Mouse (Mus musculus): ENCODE data around the gene Dnase2a.
"Not testable (repeated sequence)": the region's sequence is repeated elsewhere in the genome, so short reads cannot be mapped to it uniquely, and the experiment has no call there.

Dnase2a gene

DNA sequence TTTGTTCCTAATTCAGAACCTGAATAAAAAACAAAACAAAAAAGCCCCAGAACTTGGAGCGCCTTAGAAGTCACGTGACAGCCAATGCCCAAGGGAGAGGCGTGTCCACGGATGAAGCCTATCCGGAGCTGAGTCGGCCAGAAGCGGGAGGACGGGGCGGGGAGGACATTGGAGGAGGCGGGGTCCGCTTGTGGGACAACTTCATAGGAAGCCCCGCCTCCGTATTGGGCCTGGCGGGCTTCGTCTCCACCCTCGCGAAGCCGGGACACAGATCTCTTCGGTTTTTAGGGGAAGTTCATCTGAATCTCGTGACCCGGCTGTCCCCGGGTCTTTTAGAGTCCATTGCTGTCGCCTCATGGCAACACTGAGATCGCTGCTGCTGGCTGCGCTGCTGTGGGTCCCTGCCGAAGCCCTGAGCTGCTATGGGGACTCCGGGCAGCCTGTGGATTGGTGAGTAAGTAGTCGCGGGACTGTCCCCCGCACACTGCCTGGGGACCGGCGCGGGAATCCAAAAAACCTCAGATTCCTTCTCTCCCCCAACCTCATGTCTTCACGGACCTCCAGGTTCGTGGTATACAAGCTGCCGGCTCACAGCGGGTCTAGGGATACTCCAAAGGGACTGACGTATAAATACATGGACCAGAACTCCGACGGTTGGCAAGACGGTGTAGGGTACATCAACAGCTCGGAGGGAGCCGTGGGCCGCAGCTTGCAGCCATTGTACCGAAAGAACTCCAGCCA lies at the start of gene Dnase2a:
Gene Dnase2a (plus strand): TSS at position 140 of the 741 bp plus-strand sequence.
- DNase-seq, result peak; percentile 99

DNA sequence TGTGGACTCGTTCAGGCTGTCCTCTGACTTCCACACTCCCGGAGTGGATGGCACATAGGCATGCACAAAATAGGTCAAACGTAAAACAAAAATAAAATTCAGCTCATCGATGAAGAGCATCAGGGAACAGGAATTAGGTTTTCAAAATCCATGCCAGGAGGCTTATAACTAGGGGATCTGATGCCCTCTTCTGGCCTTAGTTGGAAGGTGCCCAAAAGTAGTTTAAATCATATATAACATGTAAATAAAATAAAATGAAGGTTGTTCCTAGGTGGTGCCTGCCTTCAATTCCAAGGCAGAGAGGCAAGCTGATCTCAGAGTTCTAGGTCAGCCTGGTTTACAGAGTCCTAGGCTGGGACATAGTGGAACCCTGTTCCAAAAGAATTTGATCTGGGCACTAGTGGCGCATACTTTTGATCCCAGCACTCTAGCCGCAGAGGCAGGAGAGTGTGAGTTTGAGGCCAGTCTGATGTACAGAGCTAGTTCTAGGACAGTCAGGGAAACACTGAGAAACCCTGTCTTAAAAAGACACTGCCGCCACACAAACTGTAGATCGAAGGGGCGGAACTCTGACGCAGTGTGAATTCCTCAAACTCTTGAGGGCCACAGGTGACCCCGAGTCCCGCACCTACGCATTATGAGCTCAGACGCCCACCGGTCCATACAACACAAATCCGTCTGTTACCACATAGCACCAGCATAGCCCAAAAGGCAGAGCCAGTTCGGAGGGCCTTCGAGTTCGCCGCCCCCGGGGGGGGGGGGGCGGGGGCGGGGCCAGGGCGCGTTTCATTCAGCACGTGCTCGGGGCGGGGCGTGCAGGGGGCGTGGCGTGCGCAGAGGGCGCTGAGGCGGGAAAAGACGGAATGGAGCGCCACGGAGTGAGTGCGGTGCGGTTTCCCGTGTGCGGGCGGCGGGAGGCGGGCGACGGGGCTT lies 36.7 kb upstream of the Dnase2a start, which contains the start of gene Syce2:
Gene Syce2 (plus strand): TSS at position 736 of the 933 bp plus-strand sequence.
- peak; percentile 90 for DNase-seq

DNA sequence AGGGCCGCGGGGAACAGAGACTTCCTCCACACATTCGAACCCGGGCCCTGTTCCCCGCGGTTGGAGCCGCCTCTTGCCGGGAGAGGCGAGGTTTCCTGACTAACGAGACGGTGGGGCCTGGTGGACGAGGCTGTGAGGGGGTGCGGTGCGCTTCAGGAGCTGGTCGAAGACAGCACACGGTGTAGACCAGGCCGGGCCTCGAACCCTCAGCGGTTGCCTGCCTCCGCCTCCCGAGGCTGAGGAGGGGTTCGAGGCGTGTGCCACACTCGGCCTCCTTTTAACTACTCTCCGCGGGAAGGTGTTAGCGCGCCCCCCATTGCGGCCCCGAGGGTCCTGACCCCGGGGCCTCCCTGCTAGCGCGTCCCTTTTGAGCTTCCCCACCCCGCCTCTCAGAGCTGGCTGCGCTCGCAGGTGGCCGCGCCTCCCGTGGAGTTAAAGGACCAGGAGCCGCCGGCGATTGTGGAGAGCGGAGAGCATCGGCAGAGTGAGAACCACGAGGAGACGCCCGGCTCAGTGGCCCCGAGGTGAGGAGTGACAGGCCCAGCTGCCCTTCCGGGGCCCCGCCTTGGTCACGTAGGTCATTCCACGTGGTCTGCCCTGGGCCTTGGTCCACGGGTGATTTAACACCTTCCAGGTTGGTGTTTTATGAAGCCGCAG lies 35.9 kb upstream of the Dnase2a start:
- peak; percentile 38 for DNase-seq

DNA sequence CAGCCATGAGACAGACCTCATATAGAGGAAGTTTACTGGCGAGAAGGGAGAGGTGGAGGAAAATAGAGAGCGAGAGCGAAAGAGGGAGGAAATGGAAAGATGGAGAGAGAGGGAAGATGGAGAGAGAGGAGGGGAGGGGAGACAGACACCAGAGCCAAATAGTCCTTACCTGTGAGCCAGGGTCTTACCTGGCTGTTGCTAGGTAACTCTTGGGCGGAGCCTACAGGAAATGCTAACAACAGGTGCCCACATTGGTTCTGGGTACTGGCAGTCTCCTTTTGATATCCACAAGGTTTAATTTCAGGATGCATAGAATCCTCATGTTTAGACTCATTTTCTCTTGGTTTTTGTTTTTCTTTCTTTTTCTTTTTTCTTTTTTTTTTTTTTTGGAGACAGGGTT lies 35.3 kb upstream of the Dnase2a start:
- DNase-seq, result no peak

DNA sequence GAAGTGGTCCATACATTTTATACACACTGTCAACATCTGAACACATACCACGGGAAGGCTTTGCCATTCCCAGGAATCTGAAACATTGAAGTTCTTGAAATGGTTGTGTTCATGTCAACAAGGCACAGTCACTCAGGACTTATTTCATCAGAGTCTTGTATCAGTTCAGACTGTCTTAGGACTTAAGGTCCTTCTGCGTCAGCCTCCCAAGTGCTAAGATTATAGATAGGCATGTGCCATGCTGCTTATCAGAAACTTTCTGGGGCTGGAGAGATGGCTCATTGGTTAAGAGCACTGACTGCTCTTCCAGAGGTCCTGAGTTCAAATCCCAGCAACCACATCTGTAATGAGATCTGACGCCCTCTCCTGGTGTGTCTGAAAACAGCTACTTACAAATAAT lies 34.0 kb upstream of the Dnase2a start:
- no peak for DNase-seq

DNA sequence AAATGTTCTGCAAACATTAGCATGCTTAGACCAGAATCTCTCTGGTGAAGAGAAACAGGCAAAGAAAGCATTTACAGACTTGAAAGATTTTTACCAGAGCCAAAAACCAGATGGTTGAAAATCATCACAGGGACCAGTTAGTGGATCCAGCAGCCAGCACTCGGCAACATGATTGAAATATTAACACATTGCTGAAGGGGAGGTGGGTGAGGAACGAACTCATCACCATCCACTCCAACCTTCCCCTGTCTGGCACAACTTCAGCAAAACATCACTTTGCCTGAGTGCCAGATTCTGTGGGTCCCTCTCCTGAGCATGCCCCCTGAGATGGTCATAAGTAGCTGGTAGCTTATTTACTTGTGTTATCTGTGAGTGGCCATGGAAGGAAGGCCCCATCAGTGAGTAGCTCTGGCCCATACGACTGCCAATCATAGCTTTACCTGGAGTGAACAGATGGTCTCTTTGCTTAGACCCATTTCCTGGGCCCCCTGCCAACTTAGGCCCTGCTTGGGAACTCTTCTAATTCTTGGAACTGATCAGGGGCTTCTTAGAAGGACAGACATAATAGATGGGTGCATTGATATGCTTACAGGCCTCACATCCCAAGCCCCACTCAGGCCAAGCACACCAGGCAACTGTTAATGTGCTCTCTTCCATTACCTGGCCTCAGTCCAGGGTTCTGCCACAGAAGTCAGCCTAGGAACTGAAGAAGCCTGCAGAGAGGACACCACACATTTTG lies 30.9 kb upstream of the Dnase2a start:
- DNase-seq, result no peak

DNA sequence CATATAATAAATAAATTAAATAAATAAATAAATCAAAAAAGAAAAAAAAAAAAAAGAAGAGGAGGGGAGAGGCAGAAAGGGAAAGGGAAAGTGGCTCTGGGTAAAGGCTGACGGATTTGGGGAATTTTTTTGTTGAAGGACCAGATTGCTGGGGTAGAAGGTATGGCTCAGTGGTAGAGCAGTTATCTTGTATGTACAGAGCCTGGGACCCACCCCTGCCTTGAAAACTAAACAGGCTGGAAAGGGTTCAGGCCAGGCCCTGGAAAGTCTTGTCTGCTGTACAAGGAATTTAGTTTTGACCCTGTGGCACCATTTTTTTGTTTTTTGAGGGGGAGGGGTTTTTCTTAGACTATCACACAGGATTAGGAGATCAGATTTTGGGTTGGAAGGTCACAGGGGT lies 29.4 kb upstream of the Dnase2a start:
- no peak for DNase-seq

DNA sequence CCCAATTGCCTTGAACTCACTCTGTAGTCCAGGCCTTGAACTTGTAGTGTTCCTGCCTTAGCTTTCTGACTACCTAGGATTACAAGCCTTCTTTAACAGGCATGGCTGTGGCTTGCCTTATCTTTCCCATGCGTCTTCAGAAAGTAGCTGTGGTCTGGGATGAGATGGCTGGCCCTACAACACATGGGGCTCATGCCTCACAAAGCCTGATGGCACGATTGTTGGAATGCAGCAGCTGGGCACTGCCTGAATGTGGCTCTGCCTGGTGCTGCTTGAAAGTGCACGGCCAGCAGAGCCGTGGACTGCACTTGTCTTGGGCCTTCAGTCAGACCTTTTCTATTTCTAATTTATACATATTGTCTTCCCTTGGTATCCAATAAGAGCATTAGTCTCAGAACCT lies 23.6 kb upstream of the Dnase2a start:
- no peak for DNase-seq

DNA sequence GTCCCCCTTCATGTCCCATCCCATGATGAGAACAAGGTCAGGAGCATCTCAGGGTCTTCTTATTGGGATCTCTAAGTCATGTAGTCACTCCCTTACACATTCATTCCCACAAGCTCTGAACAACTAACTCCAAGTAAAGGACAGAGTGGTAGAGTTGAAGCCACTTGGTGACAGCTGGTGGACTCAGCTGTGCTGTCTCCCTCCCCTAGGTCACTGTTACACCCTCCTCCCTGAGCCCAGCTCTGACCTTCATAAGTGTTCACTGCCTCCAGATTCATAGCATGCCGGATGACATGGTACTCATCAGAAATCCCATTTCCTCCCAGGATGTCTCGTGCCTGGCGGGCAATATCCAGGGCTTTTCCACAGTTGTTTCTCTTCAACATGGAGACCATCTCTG lies 20.1 kb upstream of the Dnase2a start:
- no peak for DNase-seq

DNA sequence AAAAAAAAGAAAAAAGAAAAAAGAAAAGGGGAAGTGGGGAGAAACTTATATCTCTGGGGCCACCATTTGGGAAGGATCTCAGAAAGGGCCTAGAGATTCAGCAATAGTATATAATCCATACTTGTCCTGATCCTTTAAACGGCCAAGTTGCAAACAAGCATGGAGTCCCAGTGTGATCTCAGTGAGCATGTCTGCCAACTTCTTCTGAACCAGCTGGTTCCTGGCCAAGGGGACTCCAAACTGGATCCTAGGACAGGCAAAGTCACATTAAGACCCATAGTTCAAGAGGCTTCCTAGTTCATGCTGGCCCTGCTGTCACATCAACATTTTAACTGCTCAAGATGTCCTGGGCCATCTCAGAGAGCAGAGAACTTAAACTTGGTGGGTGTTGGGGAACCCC lies 19.2 kb upstream of the Dnase2a start:
- no peak for DNase-seq

DNA sequence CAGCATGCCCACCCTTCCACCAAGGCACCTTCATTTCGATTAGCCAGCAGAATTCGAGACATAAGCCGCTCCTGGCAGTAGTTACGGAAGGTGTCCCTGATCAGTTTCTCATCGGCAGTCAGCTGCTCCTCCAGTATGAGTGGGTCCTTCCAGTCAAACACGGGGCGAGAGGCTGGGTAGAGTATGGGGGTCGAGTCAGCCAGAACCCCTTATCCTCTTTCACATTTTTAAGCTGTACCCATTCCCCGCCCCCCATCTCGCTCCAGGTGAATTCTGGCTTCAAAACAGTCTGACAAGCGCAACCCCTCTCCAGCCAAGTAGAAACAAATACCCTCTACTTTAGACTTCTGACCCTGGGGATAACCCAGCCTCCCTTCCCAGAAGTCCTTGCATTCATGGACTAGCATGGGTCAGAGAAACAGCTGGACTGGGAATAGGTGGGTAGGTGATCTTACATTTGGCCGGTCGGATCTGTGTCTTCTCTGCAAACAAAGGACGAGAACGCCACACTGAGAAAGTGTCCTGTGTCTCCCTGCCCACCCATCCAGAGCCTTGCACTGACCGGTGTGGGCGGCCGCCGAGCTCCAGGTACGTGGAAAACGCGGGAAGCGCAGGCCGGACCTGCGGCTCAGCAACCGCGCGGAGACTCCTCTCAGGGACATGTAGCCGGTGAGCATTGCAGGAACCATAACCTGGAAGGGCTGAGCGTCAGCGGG lies 15.2 kb upstream of the Dnase2a start:
- peak; percentile 23 for DNase-seq

DNA sequence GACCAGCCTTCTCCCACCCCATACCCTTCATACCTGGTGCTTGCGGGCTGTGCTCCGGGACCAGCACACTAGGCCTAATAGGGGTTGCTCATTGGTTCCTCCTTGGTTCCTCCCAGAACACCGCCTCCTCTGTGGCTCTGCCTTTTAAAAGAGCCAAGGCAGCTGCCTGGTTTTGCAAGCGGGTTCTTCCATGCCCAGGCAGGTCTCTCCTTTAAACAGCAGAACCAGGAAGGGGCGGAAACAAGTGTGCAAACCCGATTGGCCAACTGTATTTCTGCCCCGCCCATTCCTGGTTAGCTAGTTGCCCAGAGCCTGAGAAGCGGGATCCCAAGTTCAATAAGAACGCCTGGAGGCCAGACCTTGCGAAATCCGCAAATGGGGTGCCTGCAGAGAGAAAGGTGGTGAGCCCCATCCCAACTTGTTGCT lies 14.6 kb upstream of the Dnase2a start, which contains the start of gene Gcdh:
Gene Gcdh (minus strand): TSS at position 213 of the 426 bp plus-strand sequence.
- DNase-seq, result peak; percentile 97

DNA sequence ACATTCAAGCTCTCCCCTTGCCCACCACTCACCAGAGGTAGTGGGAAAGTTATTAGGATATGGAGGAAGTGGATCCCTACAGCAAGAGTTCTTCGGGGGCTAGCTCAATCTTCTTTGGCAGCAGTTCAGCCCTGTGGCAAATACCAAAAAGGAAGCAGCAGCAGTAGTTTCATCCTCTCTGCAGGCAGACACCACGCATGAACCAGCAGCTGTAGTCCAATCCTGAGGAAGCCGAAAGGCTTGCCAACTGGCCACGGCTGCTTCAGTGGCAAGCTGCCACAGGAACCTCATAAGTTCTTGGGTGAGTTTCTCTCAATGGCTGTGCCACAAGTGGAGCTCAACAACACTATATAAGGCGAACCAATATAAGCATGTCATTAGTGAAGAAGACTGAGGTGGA lies 12.4 kb upstream of the Dnase2a start:
- DNase-seq, result no peak

DNA sequence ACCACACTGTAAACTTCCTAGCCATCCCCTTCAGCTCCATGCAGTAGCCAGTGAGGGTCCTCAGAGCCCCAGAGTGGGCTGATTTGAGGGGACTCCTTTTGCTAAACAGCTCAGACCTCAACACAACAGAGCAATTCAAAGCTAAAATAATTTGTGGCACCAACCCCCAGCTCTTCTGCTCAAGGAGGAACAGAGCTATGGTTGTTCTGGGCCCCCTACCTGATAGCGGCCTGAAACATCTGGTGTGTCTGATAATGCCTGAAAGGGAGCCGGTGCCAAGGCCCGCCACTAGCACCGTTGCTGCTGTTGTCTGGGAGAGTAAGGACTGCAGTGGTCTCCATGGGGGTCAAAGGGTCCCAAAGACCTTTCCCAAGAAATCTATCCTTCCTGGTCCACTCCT lies 7.3 kb upstream of the Dnase2a start:
- DNase-seq, result no peak

DNA sequence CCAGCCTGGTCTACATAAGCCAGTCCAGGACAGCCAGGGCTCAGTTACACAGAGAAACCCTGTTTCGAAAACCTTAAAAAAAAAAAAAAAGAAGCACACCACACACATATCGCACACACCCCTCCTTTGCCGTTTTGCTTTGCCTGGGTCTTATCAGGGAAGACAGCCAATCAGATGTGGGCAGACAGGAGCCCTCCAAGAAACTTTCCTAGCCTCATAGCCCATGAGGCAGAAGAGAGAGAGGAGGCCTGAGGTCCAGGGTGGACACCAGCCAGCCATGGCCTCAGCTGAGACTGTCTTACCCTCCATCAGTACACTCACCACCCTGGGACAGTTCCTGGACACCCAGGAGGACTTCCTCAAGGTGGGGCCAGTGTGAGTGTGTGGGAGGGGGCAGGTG lies 6.6 kb upstream of the Dnase2a start, which contains the start of gene Klf1:
Gene Klf1 (plus strand): TSS at position 177 of the 400 bp plus-strand sequence.
- no peak for DNase-seq

DNA sequence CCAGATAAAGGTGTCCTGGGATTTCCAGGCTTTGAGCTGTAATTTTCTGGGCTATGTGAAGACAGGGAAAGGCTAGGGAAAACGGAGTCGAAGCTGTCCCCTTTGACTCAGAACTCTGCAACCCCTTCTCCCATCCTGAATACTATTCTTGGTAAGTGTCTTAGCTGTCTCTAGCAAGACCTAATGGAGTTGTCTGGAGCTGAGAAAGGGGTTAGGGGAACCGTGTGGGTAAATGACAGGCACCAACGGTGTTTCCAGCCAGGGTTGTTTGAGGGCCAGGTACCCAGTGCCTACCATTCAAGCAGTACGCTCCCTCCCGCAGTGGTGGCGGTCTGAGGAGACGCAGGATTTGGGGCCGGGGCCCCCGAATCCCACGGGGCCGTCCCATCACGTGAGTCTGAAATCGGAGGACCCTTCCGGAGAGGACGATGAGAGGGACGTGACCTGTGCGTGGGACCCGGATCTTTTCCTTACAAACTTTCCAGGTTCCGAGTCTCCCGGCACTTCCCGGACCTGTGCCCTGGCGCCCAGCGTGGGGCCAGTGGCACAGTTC lies 5.9 kb upstream of the Dnase2a start:
- no peak for DNase-seq

DNA sequence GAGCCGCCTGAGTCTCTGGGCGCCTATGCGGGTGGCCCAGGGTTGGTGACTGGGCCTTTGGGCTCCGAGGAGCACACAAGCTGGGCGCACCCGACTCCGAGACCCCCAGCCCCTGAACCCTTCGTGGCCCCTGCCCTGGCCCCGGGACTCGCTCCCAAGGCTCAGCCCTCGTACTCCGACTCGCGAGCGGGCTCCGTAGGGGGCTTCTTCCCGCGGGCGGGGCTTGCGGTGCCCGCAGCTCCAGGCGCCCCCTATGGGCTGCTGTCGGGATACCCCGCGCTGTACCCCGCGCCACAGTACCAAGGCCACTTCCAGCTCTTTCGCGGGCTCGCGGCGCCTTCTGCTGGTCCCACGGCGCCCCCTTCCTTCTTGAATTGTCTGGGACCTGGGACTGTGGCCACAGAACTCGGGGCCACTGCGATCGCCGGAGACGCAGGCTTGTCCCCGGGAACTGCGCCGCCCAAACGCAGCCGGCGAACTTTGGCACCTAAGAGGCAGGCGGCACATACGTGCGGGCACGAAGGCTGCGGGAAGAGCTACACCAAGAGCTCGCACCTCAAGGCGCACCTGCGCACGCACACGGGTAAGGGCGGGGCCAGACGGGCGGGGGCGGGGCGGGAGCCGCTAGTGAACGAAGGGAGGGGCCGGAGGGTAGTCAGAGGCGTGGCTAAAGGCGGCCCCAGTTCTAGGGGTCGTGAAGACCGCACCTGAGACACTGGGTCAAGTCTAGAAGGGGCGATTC lies 5.3 kb upstream of the Dnase2a start:
- DNase-seq, result peak; percentile 95

DNA sequence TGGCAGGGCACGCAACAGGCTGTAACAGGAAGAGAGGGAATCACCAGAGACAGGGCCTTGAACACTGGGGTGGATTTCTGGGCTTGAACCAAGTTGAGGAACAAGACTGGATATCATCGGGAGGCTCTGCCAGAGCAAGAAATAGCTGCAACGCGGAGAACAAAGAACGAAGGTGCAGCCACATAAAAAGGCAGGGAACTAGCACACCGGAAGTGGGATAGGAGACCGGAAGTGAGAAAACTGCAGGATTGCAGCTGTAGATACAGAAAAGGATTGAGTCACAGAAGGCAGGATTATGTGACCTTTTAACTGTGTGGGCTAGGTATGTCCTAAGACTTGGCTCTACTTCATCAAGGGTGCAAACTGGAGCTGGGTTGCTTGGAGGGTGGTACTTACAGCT lies 4.0 kb upstream of the Dnase2a start:
- DNase-seq, result no peak

DNA sequence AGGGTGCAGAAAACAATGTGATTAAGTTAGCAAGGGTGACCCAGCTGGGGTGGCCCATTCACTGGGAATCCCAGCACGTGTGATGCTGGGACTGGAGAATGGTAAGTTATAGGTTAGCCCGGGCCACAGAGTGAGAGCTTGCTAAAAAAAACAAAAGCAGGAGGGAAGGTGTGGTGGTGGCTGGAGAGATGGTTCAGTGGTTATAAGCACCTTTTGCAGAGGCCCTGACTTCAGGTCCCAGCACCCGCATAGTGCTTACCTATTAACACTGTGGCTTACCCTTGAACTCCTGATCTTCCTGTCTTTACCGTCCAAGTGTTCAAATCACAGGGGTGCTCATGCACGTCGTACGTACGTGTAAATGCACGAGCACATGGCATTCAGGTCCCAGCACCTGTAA lies 1.3 kb upstream of the Dnase2a start:
- DNase-seq, result no peak

DNA sequence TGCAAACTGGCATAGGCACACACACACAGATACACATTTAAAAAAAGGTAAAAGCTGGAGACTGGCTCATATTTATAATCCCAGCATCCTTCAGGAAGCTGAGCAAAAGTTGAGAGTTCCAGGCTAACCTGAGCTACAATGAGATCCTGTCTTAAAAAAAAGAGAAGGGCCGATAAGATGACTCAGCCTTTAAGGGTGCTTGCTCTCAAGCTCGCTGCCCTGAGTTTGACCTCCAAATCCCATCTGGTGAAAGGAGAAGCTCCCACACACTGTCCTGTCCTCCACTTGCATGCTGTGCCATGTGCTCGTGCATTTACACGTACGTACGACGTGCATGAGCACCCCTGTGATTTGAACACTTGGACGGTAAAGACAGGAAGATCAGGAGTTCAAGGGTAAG lies 867 bp upstream of the Dnase2a start:
- no peak for DNase-seq

DNA sequence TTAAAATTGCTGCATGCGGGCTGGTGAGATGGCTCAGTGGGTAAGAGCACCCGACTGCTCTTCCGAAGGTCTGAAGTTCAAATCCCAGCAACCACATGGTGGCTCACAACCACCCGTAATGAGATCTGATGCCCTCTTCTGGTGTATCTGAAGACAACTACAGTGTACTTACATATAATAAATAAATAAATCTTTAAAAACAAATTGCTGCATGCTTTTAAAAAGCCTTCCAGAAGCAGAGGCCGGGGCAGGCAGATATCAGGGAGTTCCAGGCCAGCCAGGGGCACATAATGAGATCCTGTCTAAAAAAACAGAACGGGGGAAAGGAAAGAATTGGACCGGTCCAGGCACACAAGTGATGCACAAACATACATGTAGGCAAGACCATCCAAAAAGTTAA lies 381 bp upstream of the Dnase2a start:
- not testable (repeated sequence) for DNase-seq
